Mouse (Mus musculus) left cerebral cortex, adult 8-10 months (tissue): ENCODE data around the gene Nicn1. TPM values are rescaled to one million over a fixed set of nuclear protein-coding genes. Genes with fewer than 3 reads are reported as not detected.
"Not testable (repeated sequence)": the region's sequence is repeated elsewhere in the genome, so short reads cannot be mapped to it uniquely, and the experiment has no call there.

Experiments
- DNase-seq, 2 experiments: peaks; one replicate each; pipeline ENCODE4 v3.0.0; 2022; ENCODE audit warnings: low spot score in 2 of 2
- total RNA-seq, 4 experiments: library from RNA; stranded (reverse); gene quantifications; 2 replicates each; pipeline ENCODE4 v1.2.4; 2022

The Nicn1 gene
- total RNA-seq, 4 experiments from 2014 or later, result 133 to 145 (median 139) TPM

GRCm38 (mm10) chr9:108278697-108279450 lies 11.4 kb upstream of the Nicn1 start:
- DNase-seq, result no peak

GRCm38 (mm10) chr9:108280071-108280828 lies 10.0 kb upstream of the Nicn1 start:
- no peak for DNase-seq

- DNase-seq, result peak in 1 of 2 experiments; percentile 39
Measured at GRCm38 (mm10) chr9:108284410-108284809, 5.8 kb upstream of the Nicn1 start.

- DNase-seq, result not testable (repeated sequence)
Measured at GRCm38 (mm10) chr9:108287526-108288238, 2.5 kb upstream of the Nicn1 start.

GRCm38 (mm10) chr9:108289347-108289746 lies 882 bp upstream of the Nicn1 start:
- no peak for DNase-seq

- no peak for DNase-seq
Measured at GRCm38 (mm10) chr9:108290773-108291172, 544 bp downstream of the Nicn1 start.

GRCm38 (mm10) chr9:108296453-108297355 lies 6.5 kb downstream of the Nicn1 start, which contains the start of gene Amt:
Gene Amt (plus strand): TSS chr9:108296853.
- DNase-seq, result no peak

- DNase-seq, result no peak
Measured at GRCm38 (mm10) chr9:108301853-108302252, 11.6 kb downstream of the Nicn1 start.

- DNase-seq, result no peak
Measured at GRCm38 (mm10) chr9:108304716-108305115, 14.5 kb downstream of the Nicn1 start.

GRCm38 (mm10) chr9:108305170-108305569 lies 14.9 kb downstream of the Nicn1 start:
- no peak for DNase-seq

- DNase-seq, result peak; percentile 96 to 100
Measured at GRCm38 (mm10) chr9:108305629-108306520, 15.6 kb downstream of the Nicn1 start, which contains the start of the genes Rhoa and Tcta. Gene Rhoa (plus strand): TSS chr9:108306129. Gene Tcta (minus strand): TSS chr9:108306160.

GRCm38 (mm10) chr9:108306571-108306980 lies 16.3 kb downstream of the Nicn1 start:
- peak in 1 of 2 experiments; percentile 37 for DNase-seq

GRCm38 (mm10) chr9:108307021-108307807 lies 17.0 kb downstream of the Nicn1 start:
- DNase-seq, result no peak

- DNase-seq, result no peak
Measured at GRCm38 (mm10) chr9:108308141-108308540, 17.9 kb downstream of the Nicn1 start.

- no peak for DNase-seq
Measured at GRCm38 (mm10) chr9:108317572-108317971, 27.3 kb downstream of the Nicn1 start.

GRCm38 (mm10) chr9:108318462-108318861 lies 28.2 kb downstream of the Nicn1 start:
- DNase-seq, result no peak

- not testable (repeated sequence) for DNase-seq
Measured at GRCm38 (mm10) chr9:108322054-108322453, 31.8 kb downstream of the Nicn1 start.

- DNase-seq, result no peak
Measured at GRCm38 (mm10) chr9:108324784-108325183, 34.6 kb downstream of the Nicn1 start.

GRCm38 (mm10) chr9:108325811-108326210 lies 35.6 kb downstream of the Nicn1 start:
- no peak for DNase-seq
